Mouse (Mus musculus): ENCODE data around the gene Krtap1-5. TPM values are rescaled to one million over a fixed set of nuclear protein-coding genes. Genes with fewer than 3 reads are reported as not detected.

Gene Krtap1-5
- total RNA-seq, 2 experiments from 2014 or later = not detected

DNA sequence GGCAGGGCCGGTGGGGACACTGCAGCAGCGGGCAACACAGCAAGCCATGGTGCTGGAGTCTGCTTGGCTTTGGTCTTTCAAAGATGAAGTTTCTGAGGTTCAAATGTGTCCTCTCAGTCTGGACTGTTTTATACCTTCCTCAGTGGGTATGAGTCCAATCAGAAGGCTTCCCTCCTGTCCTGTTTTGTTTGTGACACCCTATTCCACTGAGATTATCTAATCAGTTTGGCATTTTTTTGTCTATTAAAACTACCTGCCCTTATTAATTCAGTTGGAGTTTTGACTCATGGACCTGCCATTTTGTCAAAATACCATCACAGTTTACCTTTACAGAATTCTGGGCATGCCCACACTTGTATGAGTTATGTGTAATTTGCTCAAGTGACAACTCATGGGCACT lies 24.1 kb downstream of the Krtap1-5 start, which contains the start of gene Krtap3-2:
Gene Krtap3-2, minus strand, starts transcription at position 101 of the 400 bp plus-strand sequence.
- no peak for DNase-seq (ENCODE audit: extremely low spot score in 1 of 2, low spot score in 2 of 2)
- intact Hi-C loops (cut with DNase I) = no loop called here

DNA sequence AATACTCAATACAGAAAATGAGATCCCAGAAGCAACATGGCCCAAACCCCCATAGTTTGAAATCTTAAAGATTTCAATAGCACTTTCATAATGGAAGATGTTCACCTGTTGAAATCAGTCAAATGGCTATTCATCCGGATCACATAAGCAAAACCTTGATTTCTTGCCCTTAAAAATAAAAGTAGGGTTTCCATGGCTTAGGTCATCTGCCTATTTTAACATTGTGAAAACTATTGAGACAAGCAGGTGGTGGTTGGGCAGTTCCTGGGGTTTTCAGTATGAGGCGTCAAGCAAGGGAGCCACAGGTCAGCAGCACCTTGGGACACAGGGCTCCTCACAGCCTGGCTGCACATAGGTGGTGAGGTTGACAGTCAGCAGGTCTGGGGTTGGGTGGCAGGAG lies 24.6 kb downstream of the Krtap1-5 start:
- intact Hi-C loops (cut with DNase I) = no loop called here
- DNase-seq (ENCODE audit: extremely low spot score in 1 of 2, low spot score in 2 of 2) = no peak

DNA sequence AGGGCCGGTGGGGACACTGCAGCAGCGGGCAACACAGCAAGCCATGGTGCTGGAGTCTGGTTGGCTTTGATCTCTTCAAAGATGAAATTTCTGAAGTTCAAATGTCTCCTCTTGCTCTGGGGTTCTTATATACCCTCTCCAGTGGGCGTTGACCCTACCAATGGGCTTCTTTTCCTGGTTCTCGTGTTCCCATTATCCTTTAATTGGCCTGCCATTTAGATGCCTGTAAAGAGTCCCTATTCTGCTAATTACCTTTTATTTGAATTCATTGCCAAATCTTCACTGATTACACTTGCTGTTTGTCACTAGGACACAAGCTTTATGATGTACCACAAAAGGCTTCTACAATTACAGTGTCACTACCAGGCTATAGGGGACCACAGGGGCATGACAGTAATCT lies 30.1 kb downstream of the Krtap1-5 start, which contains the start of gene Krtap3-3:
Gene Krtap3-3, minus strand, starts transcription at position 101 of the 400 bp plus-strand sequence.
- intact Hi-C loops (cut with DNase I) = no loop called here
- DNase-seq (ENCODE audit: extremely low spot score in 1 of 2, low spot score in 2 of 2) = no peak

DNA sequence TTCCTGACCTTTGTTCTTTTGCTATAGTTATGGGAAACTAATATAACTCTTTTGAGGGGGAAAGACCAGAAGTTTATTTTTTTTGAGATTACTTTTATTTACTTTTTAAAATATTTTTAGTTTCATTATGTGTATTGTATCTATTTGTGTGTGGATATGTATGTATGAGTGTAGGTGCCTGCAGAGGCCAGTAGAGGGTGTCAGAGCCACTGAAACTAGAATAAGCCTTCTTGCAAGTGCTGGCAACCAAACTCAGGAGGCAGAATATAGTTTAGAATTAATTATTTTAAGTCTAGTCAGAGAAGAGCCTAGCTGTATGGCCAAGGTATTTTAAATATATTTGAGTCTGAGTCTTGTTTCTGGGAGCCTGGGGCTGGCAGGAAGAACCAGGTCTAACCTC lies 32.9 kb downstream of the Krtap1-5 start:
- no peak for DNase-seq (ENCODE audit: extremely low spot score in 1 of 2, low spot score in 2 of 2)
- intact Hi-C loops (cut with DNase I) = no loop called here

DNA sequence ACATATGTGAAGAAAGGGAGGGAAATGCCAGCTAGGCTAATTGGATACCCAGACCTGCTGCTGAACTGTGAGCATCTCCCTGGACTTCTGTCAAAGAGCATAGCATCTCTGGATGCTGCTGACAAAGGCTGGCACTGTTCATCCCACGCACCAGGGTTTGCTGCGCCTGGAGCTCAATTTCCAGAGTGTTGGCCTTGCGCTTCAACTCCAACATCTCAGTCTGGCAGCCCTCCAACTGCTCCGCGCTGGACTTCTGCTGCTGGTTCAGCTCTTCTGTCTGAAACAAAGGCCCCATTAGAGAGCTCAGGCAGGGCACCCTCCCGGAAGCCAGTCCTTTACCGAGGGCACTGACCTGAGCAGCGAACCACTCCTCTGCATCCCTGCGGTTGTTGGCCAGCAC lies 41.1 kb downstream of the Krtap1-5 start:
- DNase-seq (ENCODE audit: extremely low spot score in 1 of 2, low spot score in 2 of 2) = peak; percentile 8 to 57
- intact Hi-C loops (cut with DNase I) = no loop called here

Other genes with a start within 250 kb of the Krtap1-5 start
- gene Krt26, start 243.1 kb downstream of the Krtap1-5 start, total RNA-seq (2021) = under 1 TPM; 0.20 to 0.21 TPM
- gene Krt27, start 229.9 kb downstream of the Krtap1-5 start, total RNA-seq (2021) = not detected
- gene Krt28, start 206.1 kb downstream of the Krtap1-5 start, total RNA-seq (2021) = under 1 TPM in 1 of 2 experiments, not detected in 1; 0.28 TPM
- gene Krt10, start 191.7 kb downstream of the Krtap1-5 start, total RNA-seq (2021) = 10 to 100 TPM; 10.6 to 11.3 TPM
- gene Krt12, start 158.8 kb downstream of the Krtap1-5 start, total RNA-seq (2021) = 1 to 10 TPM; 6.0 to 6.3 TPM
- not detected for gene Krt20, start 142.9 kb downstream of the Krtap1-5 start, total RNA-seq (2021)
- gene Krt23, start 87.9 kb downstream of the Krtap1-5 start, total RNA-seq (2021) = not detected
- gene Krt39, start 59.7 kb downstream of the Krtap1-5 start, total RNA-seq (2021) = not detected
- gene Krt40, start 37.9 kb downstream of the Krtap1-5 start, total RNA-seq (2021) = not detected
- gene Krtap3-3, start 30.2 kb downstream of the Krtap1-5 start, total RNA-seq (2021) = not detected
- not detected for gene Krtap3-2, start 24.2 kb downstream of the Krtap1-5 start, total RNA-seq (2021)
- gene Gm11939, start 21.6 kb downstream of the Krtap1-5 start, total RNA-seq (2021) = not detected
- not detected for gene Krtap3-1, start 14.4 kb downstream of the Krtap1-5 start, total RNA-seq (2021)
- not detected for gene Krtap1-4, start 2.6 kb upstream of the Krtap1-5 start, total RNA-seq (2021)
- not detected for gene Krtap1-3, start 10.3 kb upstream of the Krtap1-5 start, total RNA-seq (2021)
- gene Krtap9-3, start 17.1 kb upstream of the Krtap1-5 start, total RNA-seq (2021) = not detected
- gene Gm11938, start 22.3 kb upstream of the Krtap1-5 start, total RNA-seq (2021) = not detected
- gene Gm11937, start 29.2 kb upstream of the Krtap1-5 start, total RNA-seq (2021) = not detected
- gene Krtap2-4, start 33.8 kb upstream of the Krtap1-5 start, total RNA-seq (2021) = not detected
- gene Gm11562, start 39.4 kb upstream of the Krtap1-5 start, total RNA-seq (2021) = not detected
- not detected for gene Krtap4-1, start 47.2 kb upstream of the Krtap1-5 start, total RNA-seq (2021)
- not detected for gene Krtap4-2, start 54.1 kb upstream of the Krtap1-5 start, total RNA-seq (2021)
- not detected for gene Krtap4-7, start 63.1 kb upstream of the Krtap1-5 start, total RNA-seq (2021)
- not detected for gene Gm11555, start 69.2 kb upstream of the Krtap1-5 start, total RNA-seq (2021)
- not detected for gene Gm11563, start 77.9 kb upstream of the Krtap1-5 start, total RNA-seq (2021)
- gene Krtap4-6, start 84.9 kb upstream of the Krtap1-5 start, total RNA-seq (2021) = not detected
- gene Gm14190, start 109.7 kb upstream of the Krtap1-5 start, total RNA-seq (2021) = not detected
- not detected for gene Gm14180, start 153.3 kb upstream of the Krtap1-5 start, total RNA-seq (2021)
- gene Gm11595, start 191.9 kb upstream of the Krtap1-5 start, total RNA-seq (2021) = not detected
- not detected for gene Krtap4-8, start 199.7 kb upstream of the Krtap1-5 start, total RNA-seq (2021)
- not detected for gene Krtap4-9, start 204.2 kb upstream of the Krtap1-5 start, total RNA-seq (2021)
- gene Gm11596, start 212.5 kb upstream of the Krtap1-5 start, total RNA-seq (2021) = not detected
- not detected for gene Gm11569, start 217.9 kb upstream of the Krtap1-5 start, total RNA-seq (2021)
- gene Gm11554, start 223.4 kb upstream of the Krtap1-5 start, total RNA-seq (2021) = not detected
- not detected for gene Krtap4-13, start 228.9 kb upstream of the Krtap1-5 start, total RNA-seq (2021)
- not detected for gene Gm11564, start 234.7 kb upstream of the Krtap1-5 start, total RNA-seq (2021)

Measured in left cerebral cortex, postnatal 10 days (tissue).